Mouse (Mus musculus) bone marrow, adult 2 months (tissue): ENCODE results near the gene Itsn1.

Experiments used
- CTCF ChIP-seq: fragments of 200-500 bp; IDR thresholded peaks from 2 replicates; pipeline ENCODE4 v1.5.1; 2011; ENCODE audit warnings: low read length, control low read depth; ENCODE audit not compliant: control insufficient read depth, insufficient read depth
- POLR2A ChIP-seq: fragments of 200-500 bp; IDR thresholded peaks from 2 replicates; pipeline ENCODE4 v1.6.1; 2011; ENCODE audit warnings: low read depth, mild to moderate bottlenecking, control low read depth, low read length, borderline replicate concordance; ENCODE audit not compliant: control insufficient read depth

DNA sequence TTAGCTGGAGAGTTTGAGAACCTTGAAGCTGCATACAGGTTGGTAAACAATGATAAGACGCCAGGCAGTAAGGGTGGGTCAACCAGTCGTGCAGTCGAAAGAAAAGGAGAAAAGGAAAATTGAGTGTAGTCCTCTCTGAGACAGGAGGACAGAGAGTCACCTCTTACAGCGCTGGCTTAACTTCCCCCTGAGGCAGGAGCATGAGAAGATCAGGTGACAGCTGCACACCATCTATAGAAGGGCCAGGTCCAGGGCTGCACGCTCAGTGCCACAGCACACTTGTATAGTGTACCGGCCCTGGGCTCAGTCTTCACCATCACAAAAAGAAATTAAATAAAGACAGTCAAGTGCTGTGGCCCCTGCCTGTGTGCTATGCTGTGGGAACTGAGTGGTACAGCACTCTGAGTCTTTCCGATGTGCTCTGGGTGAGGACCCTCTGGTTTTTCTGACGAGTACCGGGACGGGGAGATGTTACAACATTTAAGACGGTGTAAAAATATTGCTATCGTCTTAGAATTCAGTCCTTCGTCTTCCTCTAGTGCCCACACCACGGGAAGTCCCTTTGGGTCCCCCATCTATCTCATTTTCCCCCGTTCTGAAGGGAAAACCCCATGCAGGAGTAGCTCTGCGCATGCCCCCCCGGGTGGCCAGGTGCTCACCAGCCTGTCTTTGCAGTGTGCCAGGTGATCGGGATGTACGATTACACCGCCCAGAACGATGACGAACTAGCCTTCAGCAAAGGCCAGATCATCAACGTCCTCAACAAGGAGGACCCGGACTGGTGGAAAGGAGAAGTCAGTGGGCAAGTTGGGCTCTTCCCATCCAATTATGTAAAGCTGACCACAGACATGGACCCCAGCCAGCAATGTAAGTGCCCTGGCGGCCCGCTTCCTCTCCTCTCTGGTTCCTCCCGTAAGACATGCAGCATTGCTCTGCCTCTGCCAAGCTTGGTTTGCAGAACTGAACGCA, 140.1 kb downstream of the Itsn1 start:
- TF ChIP-seq CTCF (no peak), POLR2A (no peak)
